Mouse (Mus musculus): ENCODE results near the gene Vps37c. TPM values are rescaled to one million over a fixed set of nuclear protein-coding genes. Genes with fewer than 3 reads are reported as not detected.

Vps37c gene
- polyA plus RNA-seq, 1 experiment from 2014 or later: 31.3 TPM

DNA sequence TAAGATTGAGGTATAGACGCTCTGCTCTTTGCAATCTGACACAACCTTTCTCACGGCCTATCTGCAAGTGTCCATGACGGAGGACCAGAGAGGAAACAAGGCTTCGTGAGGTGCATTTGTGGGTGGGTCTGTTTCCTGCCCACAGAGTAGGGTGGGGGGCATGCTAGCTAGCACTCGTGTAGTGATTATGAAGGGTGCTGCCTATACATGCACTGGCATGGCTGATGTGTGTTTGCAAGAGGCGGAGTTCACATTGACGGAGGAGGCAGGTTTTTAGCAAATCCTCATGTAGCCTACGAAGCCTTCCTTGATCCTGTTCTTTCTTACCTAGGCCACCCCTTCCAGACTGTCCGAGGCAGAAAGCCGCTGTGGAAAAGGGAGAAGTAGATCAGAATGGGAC, 41.4 kb downstream of the Vps37c start:
- Histone ChIP-seq H3K9me3 (ENCODE audit: control insufficient read depth, low read length) (no peaks in the 10 kb centered on the region), H3K27ac (no peak overlapping the region), H3K4me3 (replicated peaks; ENCODE audit: low read length) (no peak overlapping the region), H3K4me2 (replicated peaks) (no peak overlapping the region), H3K27me3 (ENCODE audit: control insufficient read depth, insufficient read depth, low read length) (no peaks in the 10 kb centered on the region), H3K4me1 (replicated peaks; ENCODE audit: control insufficient read depth, insufficient read depth, low read length) (no peaks in the 10 kb centered on the region), H3K36me3 (replicated peaks; ENCODE audit: control insufficient read depth, insufficient read depth) (no peaks in the 10 kb centered on the region), H3K9ac (no peak overlapping the region)
- DNase-seq (ENCODE audit: low spot score) (no peak), ATAC-seq (ENCODE audit: low FRiP score) (no peak)
- WGBS: 87% methylated on average over 10 of the region's 10 CpGs

GRCm38 (mm10) chr19:10730469-10730868, 41.9 kb downstream of the Vps37c start:
- no peak overlapping the region for H3K27ac ChIP-seq
- no peaks in the 10 kb centered on the region for H3K27me3 ChIP-seq (ENCODE audit: control insufficient read depth, insufficient read depth, low read length)
- ATAC-seq (ENCODE audit: low FRiP score): no peak
- no peak for DNase-seq (ENCODE audit: low spot score)
- no peaks in the 10 kb centered on the region for H3K4me1 ChIP-seq (replicated peaks; ENCODE audit: control insufficient read depth, insufficient read depth, low read length)
- WGBS: 67% methylated on average over 5 of the region's 5 CpGs
- no peaks in the 10 kb centered on the region for H3K9me3 ChIP-seq (ENCODE audit: control insufficient read depth, low read length)
- no peaks in the 10 kb centered on the region for H3K36me3 ChIP-seq (replicated peaks; ENCODE audit: control insufficient read depth, insufficient read depth)
- H3K9ac ChIP-seq: no peak overlapping the region
- no peak overlapping the region for H3K4me2 ChIP-seq (replicated peaks)
- no peak overlapping the region for H3K4me3 ChIP-seq (replicated peaks; ENCODE audit: low read length)

GRCm38 (mm10) chr19:10731975-10732374, 43.4 kb downstream of the Vps37c start:
- ATAC-seq (ENCODE audit: low FRiP score): no peak
- Histone ChIP-seq H3K4me2 (replicated peaks) (no peak overlapping the region), H3K36me3 (replicated peaks; ENCODE audit: control insufficient read depth, insufficient read depth) (no peaks in the 10 kb centered on the region), H3K9ac (no peak overlapping the region), H3K4me1 (replicated peaks; ENCODE audit: control insufficient read depth, insufficient read depth, low read length) (no peaks in the 10 kb centered on the region), H3K4me3 (replicated peaks; ENCODE audit: low read length) (no peak overlapping the region), H3K9me3 (ENCODE audit: control insufficient read depth, low read length) (no peaks in the 10 kb centered on the region), H3K27me3 (ENCODE audit: control insufficient read depth, insufficient read depth, low read length) (no peaks in the 10 kb centered on the region), H3K27ac (no peak overlapping the region)
- WGBS: 93% methylated on average over 7 of the region's 7 CpGs
- no peak for DNase-seq (ENCODE audit: low spot score)

- WGBS: 96% methylated on average over 7 of the region's 7 CpGs
- H3K9me3 ChIP-seq (ENCODE audit: control insufficient read depth, low read length): no peaks in the 10 kb centered on the region
- ATAC-seq (ENCODE audit: low FRiP score) (no peak), DNase-seq (ENCODE audit: low spot score) (no peak)
- H3K4me1 ChIP-seq (replicated peaks; ENCODE audit: control insufficient read depth, insufficient read depth, low read length): no peaks in the 10 kb centered on the region
- no peaks in the 10 kb centered on the region for H3K27me3 ChIP-seq (ENCODE audit: control insufficient read depth, insufficient read depth, low read length)
- no peak overlapping the region for H3K9ac ChIP-seq
- H3K4me3 ChIP-seq (replicated peaks; ENCODE audit: low read length): no peak overlapping the region
- H3K36me3 ChIP-seq (replicated peaks; ENCODE audit: control insufficient read depth, insufficient read depth): no peaks in the 10 kb centered on the region
- no peak overlapping the region for H3K4me2 ChIP-seq (replicated peaks)
- no peak overlapping the region for H3K27ac ChIP-seq
Measured at GRCm38 (mm10) chr19:10732741-10733140, 44.2 kb downstream of the Vps37c start.

DNA sequence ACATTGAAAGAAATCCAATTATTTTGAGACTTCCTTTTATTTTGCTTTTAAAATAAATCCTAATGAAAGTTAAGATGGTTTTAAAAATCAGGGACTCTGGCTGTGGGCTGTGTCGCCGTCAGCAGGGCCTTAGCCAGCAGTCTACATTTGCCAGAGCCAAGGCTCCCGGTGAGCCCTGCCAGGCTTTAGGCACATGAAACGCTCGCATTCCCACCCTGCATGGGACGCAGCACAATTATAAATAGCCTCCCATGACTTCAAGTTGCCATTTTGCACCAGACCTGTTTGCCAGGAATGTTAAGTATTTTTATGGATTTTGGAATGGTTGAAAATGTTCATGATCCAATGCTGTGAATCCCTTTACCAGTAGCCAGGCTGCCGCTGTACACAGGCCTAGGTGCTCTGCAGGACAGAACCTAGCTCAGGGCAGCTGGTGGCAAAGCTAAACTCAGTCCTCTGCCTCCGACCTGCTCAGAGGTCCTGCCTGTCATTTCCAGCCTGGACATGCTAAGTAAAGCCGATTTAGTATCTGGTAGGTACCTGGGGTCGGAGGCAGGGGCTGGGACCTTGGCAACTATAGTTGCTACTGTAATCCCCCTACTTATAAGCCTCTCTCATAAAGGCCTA, 45.1 kb downstream of the Vps37c start:
- no peak for ATAC-seq (ENCODE audit: low FRiP score)
- WGBS: 84% methylated on average over 10 of the region's 10 CpGs

DNA sequence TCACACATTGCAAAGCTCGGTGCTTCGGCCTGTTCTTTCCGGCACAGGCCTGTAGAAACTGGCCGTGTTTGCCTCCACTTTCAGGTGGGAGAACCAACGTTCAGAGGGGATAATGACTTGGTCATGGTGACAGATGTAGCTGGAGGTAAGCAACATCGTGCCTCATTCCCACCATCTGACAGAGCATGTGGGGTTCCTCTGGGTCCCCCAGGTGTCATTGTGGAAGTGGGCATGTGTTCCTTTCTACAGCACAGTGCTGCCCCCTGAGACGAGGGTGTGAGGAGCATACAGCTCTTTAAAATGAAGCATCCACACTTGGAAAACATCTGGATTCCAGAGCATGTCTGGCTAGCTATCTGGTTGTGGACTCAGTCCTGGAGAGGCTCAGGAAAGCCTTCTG, 46.0 kb downstream of the Vps37c start:
- Histone ChIP-seq H3K4me1 (replicated peaks; ENCODE audit: control insufficient read depth, insufficient read depth, low read length) (no peaks in the 10 kb centered on the region), H3K4me3 (replicated peaks; ENCODE audit: low read length) (no peak overlapping the region), H3K9ac (no peak overlapping the region), H3K36me3 (replicated peaks; ENCODE audit: control insufficient read depth, insufficient read depth) (no peaks in the 10 kb centered on the region), H3K4me2 (replicated peaks) (no peak overlapping the region), H3K27me3 (ENCODE audit: control insufficient read depth, insufficient read depth, low read length) (no peaks in the 10 kb centered on the region), H3K27ac (no peak overlapping the region), H3K9me3 (ENCODE audit: control insufficient read depth, low read length) (no peaks in the 10 kb centered on the region)
- DNase-seq (ENCODE audit: low spot score) (no peak), ATAC-seq (ENCODE audit: low FRiP score) (no peak)
- 83% methylated on average over 7 of the region's 7 CpGs for WGBS

More for the DNA sequence above, 45.1 kb downstream of the Vps37c start:
- no peaks in the 10 kb centered on the region for H3K9me3 ChIP-seq (ENCODE audit: control insufficient read depth, low read length)
- H3K4me1 ChIP-seq (replicated peaks; ENCODE audit: control insufficient read depth, insufficient read depth, low read length): no peaks in the 10 kb centered on the region
- H3K4me2 ChIP-seq (replicated peaks): no peak overlapping the region
- H3K36me3 ChIP-seq (replicated peaks; ENCODE audit: control insufficient read depth, insufficient read depth): no peaks in the 10 kb centered on the region
- DNase-seq (ENCODE audit: low spot score): no peak
- H3K27ac ChIP-seq: no peak overlapping the region
- no peaks in the 10 kb centered on the region for H3K27me3 ChIP-seq (ENCODE audit: control insufficient read depth, insufficient read depth, low read length)
- no peak overlapping the region for H3K4me3 ChIP-seq (replicated peaks; ENCODE audit: low read length)
- no peak overlapping the region for H3K9ac ChIP-seq

GRCm38 (mm10) chr19:10735061-10735460, 46.5 kb downstream of the Vps37c start:
- DNase-seq (ENCODE audit: low spot score) (no peak), ATAC-seq (ENCODE audit: low FRiP score) (no peak)
- no peaks in the 10 kb centered on the region for H3K9me3 ChIP-seq (ENCODE audit: control insufficient read depth, low read length)
- H3K4me1 ChIP-seq (replicated peaks; ENCODE audit: control insufficient read depth, insufficient read depth, low read length): no peaks in the 10 kb centered on the region
- no peak overlapping the region for H3K27ac ChIP-seq
- no peaks in the 10 kb centered on the region for H3K36me3 ChIP-seq (replicated peaks; ENCODE audit: control insufficient read depth, insufficient read depth)
- H3K4me2 ChIP-seq (replicated peaks): no peak overlapping the region
- H3K9ac ChIP-seq: no peak overlapping the region
- no peak overlapping the region for H3K4me3 ChIP-seq (replicated peaks; ENCODE audit: low read length)
- WGBS: 91% methylated on average over 3 of the region's 3 CpGs
- H3K27me3 ChIP-seq (ENCODE audit: control insufficient read depth, insufficient read depth, low read length): no peaks in the 10 kb centered on the region

DNA sequence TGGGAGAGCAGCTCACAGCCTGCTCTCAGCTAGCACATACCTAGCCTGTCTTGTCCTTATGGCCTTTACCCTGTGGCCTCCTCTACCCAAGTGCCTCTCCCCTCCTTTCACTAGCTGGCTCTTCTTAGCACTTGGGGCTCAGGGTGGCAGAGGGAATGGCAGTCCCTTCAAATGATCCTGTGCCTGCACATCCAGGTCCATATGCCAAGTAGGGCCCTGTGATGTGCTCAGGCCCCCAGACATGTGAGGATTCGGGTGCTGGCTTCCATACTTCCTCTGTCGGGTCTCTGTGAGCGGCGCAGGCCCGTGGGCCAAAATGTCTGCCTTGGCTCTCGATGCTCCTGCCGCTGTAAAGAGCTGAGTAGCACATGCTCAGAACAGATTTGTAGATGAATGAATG, 47.3 kb downstream of the Vps37c start:
- no peaks in the 10 kb centered on the region for H3K4me1 ChIP-seq (replicated peaks; ENCODE audit: control insufficient read depth, insufficient read depth, low read length)
- H3K9me3 ChIP-seq (ENCODE audit: control insufficient read depth, low read length): no peaks in the 10 kb centered on the region
- no peaks in the 10 kb centered on the region for H3K27me3 ChIP-seq (ENCODE audit: control insufficient read depth, insufficient read depth, low read length)
- H3K4me2 ChIP-seq (replicated peaks): no peak overlapping the region
- H3K36me3 ChIP-seq (replicated peaks; ENCODE audit: control insufficient read depth, insufficient read depth): no peaks in the 10 kb centered on the region
- H3K9ac ChIP-seq: no peak overlapping the region
- DNase-seq (ENCODE audit: low spot score): no peak
- no peak overlapping the region for H3K27ac ChIP-seq
- ATAC-seq (ENCODE audit: low FRiP score): no peak
- WGBS: 95% methylated on average over 7 of the region's 7 CpGs
- H3K4me3 ChIP-seq (replicated peaks; ENCODE audit: low read length): no peak overlapping the region

DNA sequence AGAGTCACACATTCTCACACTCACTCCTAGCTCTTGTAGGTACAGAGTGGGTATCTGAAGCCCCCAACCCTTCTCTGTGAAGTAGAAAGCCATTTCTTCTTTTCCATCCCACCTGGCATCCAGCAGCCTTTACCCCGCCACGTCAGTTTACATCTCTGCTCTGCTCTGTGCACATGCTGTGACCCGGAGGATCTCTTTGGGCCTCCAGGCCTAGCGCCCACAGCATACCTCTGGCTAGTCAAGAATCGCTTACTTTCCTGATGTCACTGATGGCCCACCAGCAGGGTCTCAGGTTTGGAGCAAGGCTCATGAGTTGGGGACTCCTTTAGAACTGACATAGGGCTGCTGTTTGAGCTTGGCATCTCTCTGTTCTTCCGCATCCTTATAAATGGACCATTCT, 49.5 kb downstream of the Vps37c start:
- Histone ChIP-seq H3K36me3 (replicated peaks; ENCODE audit: control insufficient read depth, insufficient read depth) (no peaks in the 10 kb centered on the region), H3K27ac (no peak overlapping the region), H3K4me3 (replicated peaks; ENCODE audit: low read length) (no peak overlapping the region), H3K4me2 (replicated peaks) (no peak overlapping the region), H3K27me3 (ENCODE audit: control insufficient read depth, insufficient read depth, low read length) (no peaks in the 10 kb centered on the region), H3K9me3 (ENCODE audit: control insufficient read depth, low read length) (no peaks in the 10 kb centered on the region), H3K9ac (no peak overlapping the region), H3K4me1 (replicated peaks; ENCODE audit: control insufficient read depth, insufficient read depth, low read length) (no peaks in the 10 kb centered on the region)
- DNase-seq (ENCODE audit: low spot score) (no peak), ATAC-seq (ENCODE audit: low FRiP score) (no peak)
- WGBS: 95% methylated on average over 6 of the region's 6 CpGs

DNA sequence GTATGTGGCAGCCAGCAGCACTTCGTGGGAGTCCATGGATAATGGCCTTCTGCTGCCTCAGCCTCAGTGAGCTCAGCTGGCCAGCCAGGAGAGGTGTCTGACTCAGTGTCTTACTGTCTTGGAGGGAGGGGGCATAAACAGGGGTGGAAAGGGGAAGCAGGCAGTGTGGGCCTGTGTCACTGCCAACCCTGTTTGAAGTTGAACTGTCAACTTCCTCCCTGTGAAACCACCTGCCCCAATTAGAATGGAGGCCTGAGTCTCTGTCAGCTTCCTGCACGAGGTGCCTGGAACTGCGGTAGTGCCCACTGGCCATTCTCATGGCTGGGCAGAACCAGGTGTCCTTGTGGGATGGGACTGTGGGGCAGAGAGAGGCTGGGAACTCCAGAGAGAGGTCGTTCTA, 50.3 kb downstream of the Vps37c start, which contains the start of gene Cd5:
Gene Cd5 (minus strand): TSS at position 192 of the 400 bp plus-strand sequence.
- no peak for ATAC-seq (ENCODE audit: low FRiP score)
- H3K9ac ChIP-seq: no peak within 1 kb of the TSS
- no peaks in the 10 kb centered on the region for H3K4me1 ChIP-seq (replicated peaks; ENCODE audit: control insufficient read depth, insufficient read depth, low read length)
- DNase-seq (ENCODE audit: low spot score): no peak
- no peaks in the 10 kb centered on the region for H3K9me3 ChIP-seq (ENCODE audit: control insufficient read depth, low read length)
- whole genome bisulfite sequencing: 77% methylated on average over 4 of the region's 4 CpGs
- no peaks in the 10 kb centered on the region for H3K27me3 ChIP-seq (ENCODE audit: control insufficient read depth, insufficient read depth, low read length)
- H3K4me3 ChIP-seq (replicated peaks; ENCODE audit: low read length): no peak within 1 kb of the TSS
- H3K4me2 ChIP-seq (replicated peaks): no peak within 1 kb of the TSS
- H3K36me3 ChIP-seq (replicated peaks; ENCODE audit: control insufficient read depth, insufficient read depth): no peaks in the 10 kb centered on the region
- H3K27ac ChIP-seq: no peak within 1 kb of the TSS

Measured in hindbrain, embryonic 14.5 days (tissue).